Mouse (Mus musculus) thymus, postnatal 14 days (tissue): ENCODE measurements around the gene Tmem151b.

Experiments used
- DNase-seq: peaks from one replicate; pipeline ENCODE4 v3.0.0; 2021

Tmem151b gene

DNA sequence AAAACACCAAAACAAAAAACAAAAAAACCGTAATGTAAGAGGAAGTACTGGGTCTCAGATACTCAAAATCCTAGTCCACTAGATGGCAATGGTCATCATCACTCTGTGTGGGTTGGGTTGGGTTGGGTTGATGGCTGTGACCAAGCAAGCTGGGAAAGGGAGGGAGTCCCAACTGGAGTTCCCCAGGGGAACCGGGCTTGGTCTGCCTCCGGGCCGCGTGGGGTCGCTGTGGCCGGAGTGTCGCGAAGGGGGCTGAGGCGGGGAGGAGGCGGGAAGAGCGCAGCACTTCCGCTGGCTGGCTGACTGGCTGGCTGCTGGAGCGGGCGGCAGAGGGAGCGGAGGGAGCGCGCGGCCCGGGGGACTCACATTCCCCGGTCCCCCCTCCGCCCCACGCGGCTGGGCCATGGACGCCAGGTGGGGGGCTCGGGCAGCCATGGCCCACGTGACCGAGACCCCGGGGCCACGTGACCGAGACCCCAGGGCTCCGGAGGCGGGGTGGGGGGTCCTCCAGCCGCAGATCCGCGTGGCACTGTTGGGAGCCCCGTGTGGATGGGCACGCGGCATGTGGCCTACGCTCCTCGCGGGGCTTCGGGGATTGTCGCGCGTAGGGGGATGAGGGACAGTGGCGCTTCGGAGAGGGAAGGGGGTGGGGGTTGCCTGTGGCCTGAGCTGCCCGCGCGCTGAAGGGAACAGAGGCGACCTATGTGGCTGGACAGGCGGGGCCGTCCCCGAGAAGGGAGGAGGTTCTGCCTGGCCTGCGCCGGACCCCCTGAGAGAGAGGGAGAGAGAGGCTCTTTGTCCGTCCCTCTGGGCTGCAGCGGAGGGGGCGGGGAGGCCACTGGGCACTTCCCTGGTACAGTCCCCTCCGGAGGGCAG, 14.4 kb upstream of the Tmem151b start, which contains the start of gene Slc35b2:
Gene Slc35b2 (plus strand): TSS at position 220 of the 876 bp plus-strand sequence.
- peak; percentile 93 for DNase-seq

GRCm38 (mm10) chr17:45563216-45563615, 13.7 kb upstream of the Tmem151b start:
- DNase-seq = no peak

- no peak for DNase-seq
Measured at GRCm38 (mm10) chr17:45559732-45560525, 10.5 kb upstream of the Tmem151b start.

GRCm38 (mm10) chr17:45557998-45558862, 8.8 kb upstream of the Tmem151b start:
- DNase-seq = peak; percentile 62

DNA sequence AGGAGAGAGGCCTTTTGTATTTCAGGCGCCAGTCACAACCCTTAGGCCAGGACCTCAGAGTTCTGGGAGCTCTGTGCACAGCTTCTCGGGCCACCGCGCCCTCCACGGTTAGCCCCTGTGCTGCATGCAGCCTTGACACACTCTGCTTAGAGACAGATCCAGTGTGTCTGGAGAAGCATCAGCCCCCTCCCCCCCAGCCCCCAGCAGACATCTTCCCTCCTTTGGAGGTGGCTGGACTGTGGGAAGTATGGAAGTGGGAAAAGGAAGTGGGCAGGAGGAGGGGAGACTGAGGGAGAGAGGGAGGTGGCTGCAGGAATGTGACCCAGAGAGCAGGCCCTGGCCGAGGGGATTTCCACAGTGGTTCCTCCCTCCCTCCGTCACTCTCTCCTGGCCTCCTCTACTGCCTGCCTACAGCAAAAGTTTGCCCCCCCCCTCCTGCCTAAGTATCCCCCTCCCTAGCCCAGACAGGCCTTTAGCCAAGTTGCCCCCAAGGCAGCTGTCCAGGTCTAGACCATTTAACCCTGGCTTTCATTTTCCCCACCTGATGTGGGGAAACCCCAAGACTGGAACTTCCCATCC, 7.9 kb upstream of the Tmem151b start:
- DNase-seq = peak; percentile 66

GRCm38 (mm10) chr17:45556514-45557245, 7.2 kb upstream of the Tmem151b start:
- DNase-seq = peak; percentile 49

- DNase-seq = peak; percentile 48
Measured at GRCm38 (mm10) chr17:45556107-45556489, 6.6 kb upstream of the Tmem151b start.

DNA sequence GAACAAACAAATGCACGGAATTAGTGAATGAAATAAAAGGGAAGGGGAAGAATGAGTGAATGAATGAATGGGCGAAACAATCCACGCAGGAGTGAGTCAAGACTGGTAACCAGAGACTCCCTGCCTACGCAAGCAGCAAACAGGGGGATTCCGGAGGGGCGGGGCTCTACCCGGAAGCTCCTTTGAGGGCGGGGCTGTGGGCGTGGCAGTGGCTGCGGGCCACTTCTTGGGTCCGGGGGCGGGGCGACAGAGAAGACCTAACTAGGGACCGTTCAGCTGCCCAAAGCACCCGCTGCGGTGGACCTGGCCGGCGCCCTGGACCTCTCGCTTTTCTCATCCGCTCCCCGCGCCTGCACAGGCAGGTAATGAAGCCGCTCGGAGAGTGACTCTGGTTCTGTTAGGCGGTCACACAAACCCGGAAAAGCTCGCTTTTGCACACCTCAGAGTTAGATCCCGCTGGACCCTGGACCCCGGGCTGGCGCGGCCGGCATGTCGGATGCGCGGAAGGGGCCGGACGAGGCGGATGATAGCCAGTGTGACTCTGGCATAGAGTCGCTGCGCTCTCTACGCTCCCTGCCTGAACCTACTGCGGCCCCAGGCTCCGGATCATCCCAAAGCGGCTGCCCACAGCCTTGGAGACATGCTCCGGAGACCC, 6.1 kb upstream of the Tmem151b start, which contains the start of gene Nfkbie:
Gene Nfkbie (plus strand): TSS at position 252 of the 655 bp plus-strand sequence.
- peak; percentile 99 for DNase-seq

- DNase-seq = no peak
Measured at GRCm38 (mm10) chr17:45554420-45554819, 4.9 kb upstream of the Tmem151b start.

GRCm38 (mm10) chr17:45553065-45553464, 3.6 kb upstream of the Tmem151b start:
- no peak for DNase-seq

GRCm38 (mm10) chr17:45551816-45552451, 2.5 kb upstream of the Tmem151b start:
- peak; percentile 88 for DNase-seq

DNA sequence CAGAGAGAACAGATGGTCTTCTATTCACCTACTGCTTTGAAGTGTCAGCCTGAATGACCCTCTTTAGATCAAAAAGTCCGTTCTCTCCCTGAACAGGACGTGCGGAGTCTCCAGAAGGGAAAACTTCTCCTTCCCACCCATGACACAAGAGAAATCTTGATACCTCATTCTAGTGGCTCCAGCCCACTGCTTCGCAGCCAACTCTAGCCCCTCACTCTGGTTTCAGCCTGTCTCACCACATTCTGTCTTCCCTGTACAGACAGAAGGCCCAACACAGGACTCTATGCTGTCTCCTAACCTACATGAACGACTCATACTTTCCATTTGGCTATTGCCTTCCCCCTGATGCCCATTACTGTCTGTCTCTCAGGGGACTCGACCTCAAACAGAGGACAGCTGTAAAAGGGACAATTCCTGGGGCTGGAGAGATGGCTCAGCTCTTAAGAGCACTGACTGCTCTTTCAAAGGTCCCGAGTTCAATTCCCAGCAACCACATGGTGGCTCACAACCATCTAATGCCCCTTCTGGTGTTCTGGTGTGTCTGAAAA, 1.8 kb upstream of the Tmem151b start:
- no peak for DNase-seq

DNA sequence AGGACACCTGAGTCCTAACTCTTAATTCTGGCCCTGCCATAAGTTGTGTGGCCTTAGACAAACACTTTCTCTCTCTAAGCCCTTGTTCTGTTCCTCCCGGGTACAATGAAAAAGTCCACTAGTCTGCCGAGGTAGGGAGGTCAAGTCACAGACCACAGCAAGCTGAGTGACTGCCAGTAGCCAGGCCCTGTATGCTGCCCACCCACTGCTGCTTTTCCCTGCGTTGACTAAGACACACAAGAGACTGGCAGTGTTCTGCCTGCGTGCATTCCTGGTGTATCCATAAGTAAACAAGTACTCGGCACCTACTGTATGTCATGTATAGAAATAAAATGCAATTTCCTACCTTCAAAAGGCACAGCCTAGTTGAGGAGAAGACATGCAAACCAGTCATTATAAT, 776 bp upstream of the Tmem151b start:
- no peak for DNase-seq

DNA sequence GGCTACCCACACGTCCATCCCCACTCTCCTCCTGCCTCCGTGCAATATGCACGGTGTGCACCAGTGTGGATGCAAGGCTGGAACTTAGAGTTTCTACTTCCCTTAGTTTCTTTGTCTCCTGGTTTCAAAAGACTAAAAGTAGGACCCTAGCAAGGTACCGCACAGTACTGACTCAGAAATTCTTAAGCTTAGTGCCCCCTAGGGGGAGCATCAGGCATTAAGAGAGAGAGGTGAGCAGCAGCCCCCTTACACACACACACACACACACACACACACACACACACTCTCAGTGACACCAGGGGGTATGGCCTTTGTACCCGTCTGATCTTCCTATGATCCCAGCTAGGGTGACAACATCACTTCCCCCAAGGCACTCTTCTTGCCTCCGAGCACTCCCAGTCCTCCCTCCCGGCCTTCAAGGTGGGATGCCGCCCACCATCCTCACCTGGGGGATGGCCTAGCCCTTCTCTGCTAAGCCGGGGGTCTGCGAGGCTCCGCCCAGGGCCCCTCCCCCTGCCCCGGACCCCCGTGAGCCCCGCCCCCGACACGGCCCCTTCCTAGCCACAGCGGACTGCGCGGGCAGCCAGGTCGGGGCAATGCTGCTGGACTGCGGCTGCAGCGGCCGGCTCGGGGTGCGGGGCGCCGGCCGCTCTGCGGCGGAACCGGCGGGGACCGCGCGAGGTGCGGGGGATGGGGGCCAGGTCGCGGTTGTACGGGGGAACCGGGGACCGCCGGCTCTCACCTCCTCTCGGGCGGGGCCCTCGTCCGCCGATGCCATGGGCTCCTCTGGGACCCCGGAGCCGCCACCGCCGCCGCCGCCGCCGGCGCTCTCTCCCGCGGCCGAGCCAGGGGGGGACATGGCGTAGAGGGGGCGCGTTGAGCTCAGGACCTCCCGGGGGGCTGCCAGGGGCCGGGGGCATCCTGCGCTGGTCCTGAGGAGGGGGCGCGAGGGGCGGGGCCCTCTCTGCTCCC, 650 bp downstream of the Tmem151b start:
- peak; percentile 74 for DNase-seq

DNA sequence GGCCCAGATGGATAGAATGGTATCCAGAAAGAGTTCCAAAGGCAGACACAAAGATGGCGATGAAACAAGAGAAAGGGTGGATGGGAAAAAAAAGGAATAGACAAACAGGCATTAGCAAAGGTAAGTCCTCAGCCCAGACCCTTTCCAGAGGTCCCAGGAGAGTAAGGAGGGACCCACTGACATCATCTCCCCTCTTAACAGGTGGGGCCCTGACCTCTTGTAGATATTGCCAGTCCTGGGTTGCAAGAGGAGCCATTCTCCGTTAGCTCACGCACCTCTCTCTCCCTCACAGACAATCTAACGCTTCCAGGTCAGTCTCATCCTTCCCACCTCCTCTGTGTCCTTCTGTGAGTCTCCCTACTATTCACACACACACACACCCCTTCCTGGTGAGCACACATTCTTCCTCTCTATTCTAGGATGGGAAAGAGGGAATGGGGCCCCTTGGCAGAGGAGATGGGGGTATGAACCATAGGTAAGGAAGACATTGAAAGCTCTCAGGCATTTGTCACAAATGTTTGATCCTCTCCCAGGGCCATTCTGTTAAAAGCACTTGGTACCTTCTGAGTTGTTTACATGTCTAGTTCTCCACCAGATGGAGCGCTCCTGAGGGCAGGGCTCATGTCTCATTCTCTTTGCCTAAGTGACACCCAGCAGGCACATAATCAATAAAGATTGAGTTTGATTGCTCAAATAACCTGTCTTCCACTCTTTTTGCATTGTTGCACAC, 1.9 kb downstream of the Tmem151b start:
- no peak for DNase-seq

GRCm38 (mm10) chr17:45546941-45547340, 2.5 kb downstream of the Tmem151b start:
- no peak for DNase-seq

GRCm38 (mm10) chr17:45545278-45545961, 4.1 kb downstream of the Tmem151b start:
- DNase-seq = no peak

GRCm38 (mm10) chr17:45544873-45545277, 4.6 kb downstream of the Tmem151b start:
- DNase-seq = no peak
